Mouse (Mus musculus) neural tube, embryonic 12.5 days (tissue): ENCODE results near the gene Zfp414. TPM values are rescaled to one million over a fixed set of nuclear protein-coding genes. Genes with fewer than 3 reads are reported as not detected.

Experiments
- ATAC-seq: fragments of 200-750 bp; cut with Nextera tagmentation; 2 replicates; pipeline ENCODE4 v1.8.0; 2017; ENCODE audit warnings: low read depth, mild to moderate bottlenecking, moderate TSS enrichment, moderate library complexity; ENCODE audit not compliant: low FRiP score
- H3K27ac ChIP-seq: fragments of 300-500 bp; sonication (generic); 2 replicates; pipeline ENCODE4 v1.5.1; 2016
- H3K27me3 ChIP-seq: fragments of 300-500 bp; sonication (generic); replicated peaks from 2 replicates; pipeline ENCODE4 v1.6.1; 2016; ENCODE audit warnings: mild to moderate bottlenecking
- H3K36me3 ChIP-seq: fragments of 300-500 bp; sonication (generic); 2 replicates; pipeline ENCODE4 v1.6.1; 2016; ENCODE audit warnings: mild to moderate bottlenecking
- H3K4me1 ChIP-seq: fragments of 300-500 bp; sonication (generic); 2 replicates; pipeline ENCODE4 v1.6.1; 2016
- H3K4me2 ChIP-seq: fragments of 300-500 bp; sonication (generic); replicated peaks from 2 replicates; pipeline ENCODE4 v1.6.1; 2016; ENCODE audit warnings: mild to moderate bottlenecking
- H3K4me3 ChIP-seq: fragments of 300-500 bp; sonication (generic); 2 replicates; pipeline ENCODE4 v1.5.1; 2016
- H3K9ac ChIP-seq: fragments of 300-500 bp; sonication (generic); 2 replicates; pipeline ENCODE4 v1.6.1; 2016; ENCODE audit warnings: mild to moderate bottlenecking
- H3K9me3 ChIP-seq: fragments of 300-500 bp; sonication (generic); 2 replicates; pipeline ENCODE4 v1.6.1; 2016; ENCODE audit warnings: mild to moderate bottlenecking
- WGBS: fragments of 180-500 bp; shearing (Covaris S2); methylation state at CpG from one replicate; pipeline ENCODE4 v1.1.7; 2016; 5-methylcytosine and 5-hydroxymethylcytosine counted together
- polyA plus RNA-seq: library from polyadenylated mRNA; unstranded; fragments of >200 nt; fragmentation: Nextera tagmentation; extraction: Ambion mirVana; gene quantifications from 2 replicates; pipeline ENCODE4 v1.2.1, GENCODE M21; 2016

Gene Zfp414
- polyA plus RNA-seq, 1 experiment from 2014 or later: 50.5 TPM

GRCm38 (mm10) chr17:33629487-33630125 is 716 bp downstream of the Zfp414 start:
- Histone ChIP-seq H3K27me3 (no peaks in the 10 kb centered on the region), H3K9ac (peak overlapping the region; percentile 83), H3K9me3 (no peaks in the 10 kb centered on the region), H3K4me3 (peak overlapping the region; percentile 60), H3K4me1 (peaks cover 14% of the 10 kb centered on the region), H3K36me3 (peaks cover 20% of the 10 kb centered on the region), H3K4me2 (peak overlapping the region; percentile 75), H3K27ac (peak overlapping the region; percentile 88; the same call in 1 of the 2 replicates)
- 76% methylated on average over 12 of the region's 12 CpGs for WGBS
- peak; percentile 19; the same call in 1 of the 2 replicates for ATAC-seq

GRCm38 (mm10) chr17:33630171-33630895 is 1.4 kb downstream of the Zfp414 start:
- Histone ChIP-seq H3K27ac (no peak overlapping the region), H3K27me3 (no peaks in the 10 kb centered on the region), H3K4me1 (peaks cover 14% of the 10 kb centered on the region), H3K36me3 (peaks cover 20% of the 10 kb centered on the region), H3K4me2 (peak overlapping the region; percentile 75), H3K9me3 (no peaks in the 10 kb centered on the region), H3K4me3 (no peak overlapping the region), H3K9ac (0 out of 2 replicates have a peak overlapping the region, but pooled peaks have one; percentile 83)
- no peak for ATAC-seq
- 85% methylated on average over 13 of the region's 13 CpGs for WGBS

- Histone ChIP-seq H3K27ac (no peak overlapping the region), H3K9ac (no peak overlapping the region), H3K9me3 (no peaks in the 10 kb centered on the region), H3K4me1 (peaks cover 14% of the 10 kb centered on the region), H3K27me3 (no peaks in the 10 kb centered on the region), H3K36me3 (peaks cover 20% of the 10 kb centered on the region), H3K4me3 (no peak overlapping the region), H3K4me2 (no peak overlapping the region)
- WGBS: 97% methylated on average over 9 of the region's 9 CpGs
- no peak for ATAC-seq
These were observed 2.3 kb downstream of the Zfp414 start for GRCm38 (mm10) chr17:33631236-33631635.

- Histone ChIP-seq H3K36me3 (peaks cover 20% of the 10 kb centered on the region), H3K27ac (no peak overlapping the region), H3K4me1 (peaks cover 14% of the 10 kb centered on the region), H3K4me3 (no peak overlapping the region), H3K27me3 (no peaks in the 10 kb centered on the region), H3K9me3 (no peaks in the 10 kb centered on the region), H3K9ac (no peak overlapping the region), H3K4me2 (no peak overlapping the region)
- no peak for ATAC-seq
- 94% methylated on average over 5 of the region's 5 CpGs for WGBS
These were observed 2.9 kb downstream of the Zfp414 start for GRCm38 (mm10) chr17:33631796-33632195.

- H3K4me2 ChIP-seq: no peak overlapping the region
- WGBS: 90% methylated on average over 2 of the region's 2 CpGs
- peaks cover 13% of the 10 kb centered on the region for H3K36me3 ChIP-seq
- H3K9ac ChIP-seq: no peak overlapping the region
- H3K4me3 ChIP-seq: no peak overlapping the region
- no peaks in the 10 kb centered on the region for H3K4me1 ChIP-seq
- no peak for ATAC-seq
- H3K27me3 ChIP-seq: no peaks in the 10 kb centered on the region
- H3K9me3 ChIP-seq: no peaks in the 10 kb centered on the region
- H3K27ac ChIP-seq: no peak overlapping the region
These were observed 8.1 kb downstream of the Zfp414 start for GRCm38 (mm10) chr17:33637038-33637437.

GRCm38 (mm10) chr17:33637516-33638276 is 8.8 kb downstream of the Zfp414 start, which contains the start of gene Pram1:
TSS of gene Pram1 (plus strand) at chr17:33638056.
- Histone ChIP-seq H3K9ac (no peak within 1 kb of the TSS), H3K4me3 (no peak within 1 kb of the TSS), H3K4me1 (no peaks in the 10 kb centered on the region), H3K9me3 (no peaks in the 10 kb centered on the region), H3K27me3 (no peaks in the 10 kb centered on the region), H3K27ac (no peak within 1 kb of the TSS), H3K4me2 (no peak within 1 kb of the TSS), H3K36me3 (peaks cover 16% of the 10 kb centered on the region; the same call in 1 of the 2 replicates)
- ATAC-seq: no peak
- WGBS: 87% methylated on average over 4 of the region's 4 CpGs

- H3K27ac ChIP-seq: no peak overlapping the region
- peaks cover 36% of the 10 kb centered on the region for H3K36me3 ChIP-seq
- no peaks in the 10 kb centered on the region for H3K9me3 ChIP-seq
- H3K4me2 ChIP-seq: no peak overlapping the region
- no peaks in the 10 kb centered on the region for H3K27me3 ChIP-seq
- H3K4me1 ChIP-seq: no peaks in the 10 kb centered on the region
- 67% methylated on average over 6 of the region's 6 CpGs for WGBS
- ATAC-seq: no peak
- H3K4me3 ChIP-seq: no peak overlapping the region
- no peak overlapping the region for H3K9ac ChIP-seq
These were observed 10.9 kb downstream of the Zfp414 start for GRCm38 (mm10) chr17:33639743-33640142.

GRCm38 (mm10) chr17:33644068-33644467 is 15.2 kb downstream of the Zfp414 start:
- Histone ChIP-seq H3K36me3 (peaks cover 69% of the 10 kb centered on the region), H3K4me1 (no peaks in the 10 kb centered on the region), H3K9ac (no peak overlapping the region), H3K27me3 (no peaks in the 10 kb centered on the region), H3K9me3 (no peaks in the 10 kb centered on the region), H3K4me2 (no peak overlapping the region), H3K4me3 (peak overlapping the region; percentile 0; the same call in 1 of the 2 replicates), H3K27ac (no peak overlapping the region)
- 98% methylated on average over 4 of the region's 4 CpGs for WGBS
- ATAC-seq: no peak

- Histone ChIP-seq H3K36me3 (peaks cover 79% of the 10 kb centered on the region), H3K9me3 (no peaks in the 10 kb centered on the region), H3K27ac (no peak overlapping the region), H3K4me2 (no peak overlapping the region), H3K27me3 (no peaks in the 10 kb centered on the region), H3K4me1 (no peaks in the 10 kb centered on the region), H3K4me3 (no peak overlapping the region), H3K9ac (no peak overlapping the region)
- 97% methylated on average over 8 of the region's 8 CpGs for WGBS
- ATAC-seq: no peak
These were observed 16.2 kb downstream of the Zfp414 start for GRCm38 (mm10) chr17:33645073-33645472.

- H3K9ac ChIP-seq: no peak overlapping the region
- no peaks in the 10 kb centered on the region for H3K9me3 ChIP-seq
- no peak overlapping the region for H3K4me2 ChIP-seq
- ATAC-seq: no peak
- H3K27ac ChIP-seq: no peak overlapping the region
- 98% methylated on average over 34 of the region's 34 CpGs for WGBS
- H3K4me3 ChIP-seq: no peak overlapping the region
- no peaks in the 10 kb centered on the region for H3K4me1 ChIP-seq
- peaks cover 95% of the 10 kb centered on the region for H3K36me3 ChIP-seq
- H3K27me3 ChIP-seq: no peaks in the 10 kb centered on the region
These were observed 21.0 kb downstream of the Zfp414 start for GRCm38 (mm10) chr17:33649781-33650475.

GRCm38 (mm10) chr17:33666813-33667212 is 37.9 kb downstream of the Zfp414 start:
- Histone ChIP-seq H3K4me1 (no peaks in the 10 kb centered on the region), H3K36me3 (peaks cover 59% of the 10 kb centered on the region), H3K9me3 (no peaks in the 10 kb centered on the region), H3K9ac (no peak overlapping the region), H3K27me3 (no peaks in the 10 kb centered on the region), H3K27ac (no peak overlapping the region), H3K4me3 (no peak overlapping the region), H3K4me2 (no peak overlapping the region)
- WGBS: 95% methylated on average over 3 of the region's 3 CpGs
- no peak for ATAC-seq

GRCm38 (mm10) chr17:33669681-33670080 is 40.8 kb downstream of the Zfp414 start:
- H3K4me1 ChIP-seq: no peaks in the 10 kb centered on the region
- H3K9ac ChIP-seq: no peak overlapping the region
- H3K9me3 ChIP-seq: no peaks in the 10 kb centered on the region
- no peak overlapping the region for H3K4me2 ChIP-seq
- H3K4me3 ChIP-seq: no peak overlapping the region
- no peak for ATAC-seq
- H3K27ac ChIP-seq: no peak overlapping the region
- no peaks in the 10 kb centered on the region for H3K27me3 ChIP-seq
- 91% methylated on average over 3 of the region's 3 CpGs for WGBS
- peaks cover 39% of the 10 kb centered on the region for H3K36me3 ChIP-seq
